Mouse (Mus musculus) lung, postnatal 14 days (tissue): ENCODE measurements around the gene Bcl2.

ENCODE experiments used
- DNase-seq: peaks from one replicate; pipeline ENCODE4 v3.0.0; 2021

Bcl2 gene

DNA sequence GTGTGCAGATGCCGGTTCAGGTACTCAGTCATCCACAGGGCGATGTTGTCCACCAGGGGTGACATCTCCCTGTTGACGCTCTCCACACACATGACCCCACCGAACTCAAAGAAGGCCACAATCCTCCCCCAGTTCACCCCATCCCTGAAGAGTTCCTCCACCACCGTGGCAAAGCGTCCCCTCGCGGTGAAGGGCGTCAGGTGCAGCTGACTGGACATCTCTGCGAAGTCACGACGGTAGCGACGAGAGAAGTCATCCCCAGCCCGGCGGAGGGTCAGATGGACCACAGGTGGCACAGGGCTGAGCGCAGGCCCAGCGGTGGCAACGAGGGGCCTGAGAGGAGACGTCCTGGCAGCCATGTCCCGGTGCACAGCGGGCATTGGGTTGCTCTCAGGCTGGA lies 1.7 kb downstream of the Bcl2 start:
- peak; percentile 64 for DNase-seq

GRCm38 (mm10) chr1:106711356-106712125 lies 2.5 kb downstream of the Bcl2 start:
- no peak for DNase-seq

DNA sequence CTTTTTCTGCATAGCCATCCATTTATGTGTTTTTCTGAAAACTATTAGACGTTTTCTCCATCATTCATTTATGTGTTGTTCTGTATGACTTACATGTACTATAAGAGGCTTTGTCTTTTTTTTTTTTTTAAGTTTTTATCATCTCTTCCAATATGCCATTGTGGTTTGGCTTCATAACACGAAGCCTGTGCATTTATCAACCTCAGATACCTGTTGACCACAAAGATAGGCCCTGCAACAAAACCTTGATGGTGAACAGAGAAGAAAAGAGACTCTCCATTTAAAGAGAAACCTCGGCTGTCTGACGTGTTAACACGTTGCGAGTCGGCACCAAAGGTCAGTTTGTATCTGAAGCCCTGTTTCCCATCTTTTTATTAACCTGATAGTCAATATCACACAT lies 3.9 kb downstream of the Bcl2 start:
- DNase-seq = no peak

DNA sequence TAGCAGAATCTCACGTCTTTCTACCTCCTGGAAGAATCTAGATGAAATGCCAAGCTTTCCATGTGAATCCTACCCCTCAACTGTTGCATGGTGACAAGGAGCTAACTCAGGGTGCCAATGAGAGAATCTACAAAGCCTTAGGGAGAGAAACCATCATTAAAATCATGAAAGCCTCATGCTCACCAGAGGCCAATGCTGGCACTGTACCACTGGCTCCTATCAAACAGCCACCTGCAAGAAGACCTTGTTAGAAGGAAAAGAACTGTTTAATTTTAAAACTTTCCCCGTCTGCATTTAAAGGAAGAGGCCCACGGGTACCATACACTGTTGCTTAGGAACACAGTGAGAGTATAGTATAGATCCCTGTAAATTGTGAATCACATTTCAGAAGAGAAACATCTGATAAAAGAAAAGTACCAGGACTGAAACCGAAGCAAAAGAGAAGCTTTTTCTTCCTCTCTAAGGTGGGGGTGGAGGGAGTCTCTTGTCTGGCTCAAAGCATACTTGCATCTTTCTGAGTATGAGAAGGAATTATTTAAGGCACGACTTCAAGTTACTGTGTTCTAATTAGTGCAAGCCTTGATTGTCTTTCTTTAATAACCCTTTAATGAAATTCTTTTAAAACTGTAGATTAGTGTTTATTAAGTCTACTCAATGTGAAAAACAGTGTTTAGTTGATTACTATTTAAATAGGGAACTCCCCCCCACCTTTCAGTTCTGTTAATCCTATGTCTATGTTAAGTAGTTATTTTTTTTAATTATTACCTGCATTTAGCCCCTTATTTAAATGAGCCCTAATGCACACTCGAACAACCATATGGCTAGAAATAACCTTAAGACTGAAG lies 6.8 kb downstream of the Bcl2 start:
- no peak for DNase-seq

- DNase-seq = no peak
Measured at GRCm38 (mm10) chr1:106703183-106703582, 10.9 kb downstream of the Bcl2 start.

DNA sequence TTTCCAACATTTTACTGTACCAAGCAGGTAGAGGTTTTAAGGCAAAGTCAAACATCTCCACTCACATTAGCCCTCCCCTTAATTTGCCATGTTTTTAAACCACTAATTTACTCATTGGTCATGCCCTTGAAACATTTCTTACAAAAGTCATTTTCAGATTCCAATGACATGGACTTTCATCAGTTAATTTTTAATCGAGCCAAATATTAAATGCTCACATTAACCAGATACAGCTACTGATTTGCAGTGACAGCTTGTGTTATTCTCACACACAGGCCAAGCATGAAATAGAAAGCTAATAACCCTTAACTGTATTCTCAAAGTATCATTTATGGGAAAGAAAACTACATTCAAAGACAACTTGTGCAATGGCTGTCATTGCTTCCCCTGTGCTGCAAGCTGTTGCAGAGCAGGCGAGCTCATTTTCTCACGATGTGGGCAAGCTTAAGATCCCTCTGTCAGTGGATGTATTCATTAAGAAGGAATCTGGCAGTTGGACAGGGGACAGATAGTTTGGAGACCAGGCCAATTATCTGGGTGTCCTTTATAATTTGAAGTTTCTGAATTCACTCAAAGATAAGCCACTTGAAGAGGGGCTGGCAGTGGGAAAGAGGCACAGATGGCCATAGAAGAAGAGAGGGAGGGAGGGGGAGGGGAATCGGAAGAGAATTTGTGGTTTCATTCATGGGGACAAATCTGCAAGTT lies 11.5 kb downstream of the Bcl2 start:
- no peak for DNase-seq

- no peak for DNase-seq
Measured at GRCm38 (mm10) chr1:106700520-106701114, 13.5 kb downstream of the Bcl2 start.

DNA sequence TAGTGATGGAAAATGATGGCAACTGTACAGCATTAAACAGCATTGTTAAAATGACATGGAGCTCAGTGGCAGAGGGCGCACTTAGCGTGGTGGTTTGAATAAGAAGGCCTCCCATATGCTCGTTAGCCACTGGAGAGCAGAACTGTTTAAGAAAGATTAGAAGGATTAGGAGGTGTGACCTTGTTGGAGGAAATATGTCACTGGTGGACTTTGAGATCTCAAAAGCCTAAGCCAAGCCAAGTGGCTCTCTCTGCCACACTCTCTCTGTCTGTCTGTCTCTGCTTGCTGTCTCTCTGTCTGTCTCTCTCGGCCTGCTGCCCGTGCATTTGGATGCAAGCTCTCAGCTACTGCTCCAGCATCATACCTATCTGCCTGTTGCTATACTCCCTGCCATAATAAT lies 17.6 kb downstream of the Bcl2 start:
- no peak for DNase-seq

- DNase-seq = no peak
Measured at GRCm38 (mm10) chr1:106695649-106696048, 18.4 kb downstream of the Bcl2 start.

- peak; percentile 13 for DNase-seq
Measured at GRCm38 (mm10) chr1:106694316-106694715, 19.8 kb downstream of the Bcl2 start.

DNA sequence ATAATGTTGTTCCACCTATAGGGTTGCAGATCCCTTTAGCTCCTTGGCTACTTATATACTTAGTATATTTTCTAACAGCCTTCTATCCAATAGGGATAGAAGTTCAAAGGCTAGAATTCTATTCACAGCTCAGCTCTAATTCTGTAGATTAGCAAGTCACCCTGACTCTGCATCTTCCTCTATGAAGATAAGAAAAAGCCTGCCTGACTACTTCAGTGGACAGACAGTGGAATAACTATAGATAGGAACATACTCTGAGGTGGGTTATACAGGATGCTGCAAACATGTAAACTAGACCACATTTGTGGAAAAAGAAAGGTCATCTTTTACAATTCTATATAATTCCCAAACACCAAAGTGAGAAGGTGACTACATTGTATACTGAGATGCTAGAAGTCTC lies 21.5 kb downstream of the Bcl2 start:
- no peak for DNase-seq

- no peak for DNase-seq
Measured at GRCm38 (mm10) chr1:106690887-106691286, 23.2 kb downstream of the Bcl2 start.

- DNase-seq = no peak
Measured at GRCm38 (mm10) chr1:106688161-106688516, 25.9 kb downstream of the Bcl2 start.

DNA sequence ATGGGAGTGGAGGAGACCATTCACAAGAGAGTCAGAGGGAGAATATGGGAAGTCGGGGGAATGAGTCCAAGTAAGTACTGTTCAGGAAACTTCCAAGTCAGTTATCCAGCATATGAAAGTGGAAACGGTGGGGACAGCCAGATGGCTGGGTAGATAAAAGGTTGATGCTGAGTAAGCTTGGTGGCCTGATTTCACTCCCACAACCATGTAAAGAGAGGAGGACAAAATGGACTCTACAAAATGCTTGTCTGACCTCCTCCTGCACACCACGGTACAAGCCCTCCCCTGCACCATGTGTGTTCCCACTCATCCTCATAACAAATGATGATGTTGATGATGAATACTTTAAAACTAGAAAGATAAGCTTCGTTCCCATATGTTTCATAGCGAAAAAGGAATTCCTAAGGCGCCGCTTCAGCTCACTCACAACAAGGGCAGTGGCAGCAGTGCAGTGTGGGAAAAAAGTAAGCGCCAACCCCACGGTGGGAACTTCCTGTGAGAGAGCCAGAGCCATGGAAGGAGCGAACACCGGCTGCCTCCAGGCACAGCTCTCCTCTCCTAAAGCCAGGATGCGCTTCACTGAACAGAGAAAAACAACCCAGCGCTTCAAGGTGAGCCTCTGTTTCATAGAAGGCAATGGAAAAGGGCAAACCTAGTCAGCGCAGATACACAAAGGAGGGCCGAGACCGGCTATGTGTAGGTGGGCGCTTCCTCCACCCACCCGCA lies 26.5 kb downstream of the Bcl2 start:
- DNase-seq = no peak

DNA sequence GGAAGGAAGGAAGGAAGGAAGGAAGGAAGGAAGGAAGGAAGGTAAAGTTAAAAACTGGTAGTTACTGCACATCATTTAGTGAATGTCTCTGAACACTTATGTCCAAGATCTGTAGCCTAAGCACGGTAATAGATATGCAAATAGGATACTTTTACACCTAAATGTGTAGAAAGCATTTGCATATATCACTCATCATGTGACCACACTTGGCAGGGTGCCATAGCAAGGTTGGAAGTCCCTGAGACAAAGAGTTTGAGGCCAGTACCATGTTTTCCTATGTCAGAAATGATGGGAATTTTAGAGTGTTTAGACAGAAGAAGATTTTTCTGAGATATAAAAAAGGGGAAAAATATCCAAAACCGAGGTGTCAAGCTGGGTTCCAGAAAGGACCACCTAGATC lies 28.4 kb downstream of the Bcl2 start:
- DNase-seq = no peak

GRCm38 (mm10) chr1:106684546-106684945 lies 29.5 kb downstream of the Bcl2 start:
- DNase-seq = no peak

DNA sequence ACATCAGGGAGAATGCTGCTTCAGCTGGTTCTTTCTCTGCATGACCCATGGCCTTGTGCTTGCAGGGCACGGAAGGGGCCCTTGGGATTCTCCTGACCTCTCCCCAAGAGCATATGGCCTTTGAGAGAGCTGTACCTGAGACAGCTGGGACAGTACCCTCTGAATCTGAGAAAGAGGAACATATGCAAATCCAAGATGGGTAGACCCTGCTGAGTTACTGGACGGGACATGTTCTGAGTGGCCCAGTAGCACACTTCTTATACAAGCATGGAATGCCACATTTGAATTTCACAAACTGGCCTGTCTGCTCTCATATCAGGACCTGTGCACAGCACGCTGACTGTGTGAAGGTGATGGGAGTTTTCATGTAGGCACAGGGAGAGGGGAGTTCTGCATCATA lies 31.2 kb downstream of the Bcl2 start:
- DNase-seq = no peak

DNA sequence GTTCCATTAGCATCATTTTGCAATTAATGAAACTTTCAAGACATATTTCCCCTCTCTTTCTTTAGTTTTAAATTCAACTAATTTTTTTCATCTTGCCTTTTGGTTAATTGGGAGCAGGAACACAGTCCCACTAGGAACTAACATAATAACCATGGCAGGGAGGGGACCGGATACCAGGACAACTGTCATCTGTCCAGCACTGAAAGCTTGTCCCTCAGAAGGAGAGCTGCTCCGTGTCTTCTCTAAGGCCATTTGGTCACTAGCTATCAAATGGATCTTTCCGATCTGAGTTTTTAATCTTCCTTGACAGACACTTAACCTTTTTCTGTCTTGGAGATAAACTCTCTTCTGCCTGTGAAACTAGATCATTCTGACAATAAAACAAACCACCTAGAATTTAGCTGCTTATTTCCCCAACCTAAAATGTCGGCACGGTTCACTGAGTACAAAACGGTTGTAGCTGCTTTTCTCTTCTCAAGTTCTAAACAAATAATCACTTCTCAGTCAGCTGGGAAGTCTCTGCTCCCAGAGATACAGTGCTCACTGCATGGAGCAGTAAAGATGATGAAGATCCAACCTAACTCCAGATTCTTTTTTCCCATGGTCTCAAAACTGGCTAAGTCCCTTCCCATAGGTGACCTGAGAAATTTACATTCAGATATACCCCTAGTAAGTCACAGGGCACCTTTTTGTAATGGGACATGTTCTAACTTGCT lies 34.1 kb downstream of the Bcl2 start:
- no peak for DNase-seq

DNA sequence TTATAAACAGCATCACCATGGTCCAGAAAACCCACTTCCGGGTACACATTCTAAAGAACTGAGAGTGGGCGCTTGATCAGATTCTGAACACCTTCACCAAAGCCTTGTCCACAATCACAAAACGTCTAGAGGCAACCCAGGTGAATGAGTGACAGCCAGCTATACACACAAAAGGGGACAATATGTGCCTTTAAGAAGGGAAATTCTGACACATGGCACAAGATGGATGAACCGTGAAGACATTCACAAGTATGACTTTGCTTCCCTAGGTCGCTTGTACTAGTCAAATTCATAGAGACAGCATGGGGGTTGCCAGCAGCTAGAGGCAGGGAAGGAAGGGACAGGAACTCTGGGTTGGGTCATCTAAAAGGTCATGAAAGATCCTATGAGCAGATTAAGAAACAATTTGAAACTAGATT lies 36.0 kb downstream of the Bcl2 start:
- no peak for DNase-seq

DNA sequence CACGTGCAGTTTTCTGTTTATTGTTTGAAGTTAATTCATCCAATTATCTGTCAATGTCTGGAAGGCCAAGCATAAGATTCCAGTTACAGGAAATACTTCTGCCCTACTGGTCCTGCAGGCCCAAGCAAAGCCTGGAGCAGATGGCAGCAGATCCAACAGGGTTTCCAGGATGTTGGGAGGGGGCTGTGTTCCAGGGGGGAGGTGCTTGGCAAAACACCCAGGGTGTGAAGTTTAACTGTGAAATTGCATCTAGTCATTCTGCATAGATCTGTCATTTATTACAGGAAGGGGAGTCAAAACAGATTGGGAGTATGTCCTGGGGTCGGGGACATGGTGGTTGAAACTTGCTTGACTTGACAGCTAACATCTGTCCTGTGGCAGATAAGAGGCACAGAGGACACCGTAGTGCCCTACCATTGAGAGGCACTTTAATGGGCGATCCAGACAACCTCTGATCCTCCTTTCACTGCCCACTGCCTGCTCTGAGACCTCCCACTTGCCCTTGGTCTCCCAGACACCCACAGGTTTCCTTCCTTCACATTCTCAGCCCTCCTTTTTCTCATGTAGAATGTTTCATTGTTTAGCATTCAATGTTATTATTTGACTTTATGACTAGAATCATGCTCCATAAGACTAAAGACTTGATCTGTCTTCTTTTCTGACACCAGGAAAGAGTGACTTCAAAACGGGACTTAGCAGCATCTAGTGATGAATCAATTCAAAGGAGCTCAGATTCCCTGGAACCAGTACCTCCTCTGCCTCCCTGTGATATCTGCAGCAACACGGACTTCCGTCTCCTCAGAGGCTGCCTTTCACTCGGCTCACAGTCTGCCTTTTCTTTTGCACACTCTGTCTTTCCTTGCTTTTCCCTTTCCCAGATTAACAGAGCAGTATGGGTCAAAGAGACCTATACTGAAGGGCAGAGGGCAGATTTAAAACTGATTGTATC lies 47.7 kb downstream of the Bcl2 start:
- no peak for DNase-seq

- DNase-seq = no peak
Measured at GRCm38 (mm10) chr1:106664978-106665377, 49.1 kb downstream of the Bcl2 start.
